ENCODE assay signal across 24 mouse cellular contexts in genomic region chr13:114603341-114603740, GRCm38 (mm10).
"Had no signal": no experiment of that assay in that cellular context is flagged by ENCODE, and none has a peak within 500 bp of the region (broad histone marks: within the 10 kb centered on the region; RNA-seq: fewer than 3 reads in every experiment).

No protein-coding gene starts in this region.

- H3K9me3 ChIP-seq: limb, embryonic 12.5 days; limb, embryonic 15.5 days; liver, embryonic 15.5 days; lung, embryonic 15.5 days; midbrain, embryonic 10.5 days; midbrain, embryonic 13.5 days; neural tube, embryonic 13.5 days; stomach, embryonic 15.5 days had no signal

- H3K9ac ChIP-seq: limb, embryonic 12.5 days; limb, embryonic 15.5 days; liver, embryonic 15.5 days; lung, embryonic 15.5 days; midbrain, embryonic 13.5 days; neural tube, embryonic 13.5 days; stomach, embryonic 15.5 days had no signal

- ATAC-seq: midbrain, embryonic 13.5 days; midbrain, embryonic 16.5 days had no signal

- H3K27ac ChIP-seq: limb, embryonic 12.5 days; limb, embryonic 15.5 days; liver, embryonic 15.5 days; lung, embryonic 15.5 days; midbrain, embryonic 10.5 days; midbrain, embryonic 13.5 days; neural tube, embryonic 13.5 days; stomach, embryonic 15.5 days had no signal

- H3K4me1 ChIP-seq: limb, embryonic 12.5 days; liver, embryonic 15.5 days; lung, embryonic 15.5 days; megakaryocyte, embryonic 14.5 days; midbrain, embryonic 10.5 days; midbrain, embryonic 13.5 days; neural tube, embryonic 13.5 days; stomach, embryonic 15.5 days had no signal

- DNase-seq: kidney, postnatal 14 days; kidney, postnatal 4 days; left cerebral cortex, postnatal 4 days; lung, adult 18-20 months; lung, postnatal 10 days; lung, postnatal 36 days; retina, postnatal 1 day; right cerebral cortex, postnatal 25 days; spleen, adult 18-20 months; thymus, adult 2 months; thymus, postnatal 14 days; thymus, postnatal 4 days had no signal

- H3K36me3 ChIP-seq: limb, embryonic 12.5 days; limb, embryonic 15.5 days; liver, embryonic 15.5 days; lung, embryonic 15.5 days; midbrain, embryonic 10.5 days; midbrain, embryonic 13.5 days; neural tube, embryonic 13.5 days; stomach, embryonic 15.5 days had no signal

- H3K27me3 ChIP-seq: limb, embryonic 12.5 days; limb, embryonic 15.5 days; liver, embryonic 15.5 days; lung, embryonic 15.5 days; megakaryocyte, embryonic 14.5 days; midbrain, embryonic 13.5 days; neural tube, embryonic 13.5 days; stomach, embryonic 15.5 days had no signal

- H3K4me2 ChIP-seq: limb, embryonic 12.5 days; limb, embryonic 15.5 days; liver, embryonic 11.5 days; liver, embryonic 15.5 days; lung, embryonic 15.5 days; midbrain, embryonic 13.5 days; neural tube, embryonic 13.5 days; stomach, embryonic 15.5 days had no signal

- H3K4me3 ChIP-seq: limb, embryonic 12.5 days; limb, embryonic 15.5 days; liver, embryonic 15.5 days; lung, embryonic 15.5 days; megakaryocyte, embryonic 14.5 days; midbrain, embryonic 10.5 days; midbrain, embryonic 13.5 days; myocyte; neural tube, embryonic 13.5 days; stomach, embryonic 15.5 days had no signal
